Mouse (Mus musculus): ENCODE data around the gene Rad51b.

Rad51b gene

GRCm38 (mm10) chr12:79330571-79330970 is 33.5 kb downstream of the Rad51b start:
- no peak for DNase-seq (ENCODE audit: low read depth, low spot score)

DNA sequence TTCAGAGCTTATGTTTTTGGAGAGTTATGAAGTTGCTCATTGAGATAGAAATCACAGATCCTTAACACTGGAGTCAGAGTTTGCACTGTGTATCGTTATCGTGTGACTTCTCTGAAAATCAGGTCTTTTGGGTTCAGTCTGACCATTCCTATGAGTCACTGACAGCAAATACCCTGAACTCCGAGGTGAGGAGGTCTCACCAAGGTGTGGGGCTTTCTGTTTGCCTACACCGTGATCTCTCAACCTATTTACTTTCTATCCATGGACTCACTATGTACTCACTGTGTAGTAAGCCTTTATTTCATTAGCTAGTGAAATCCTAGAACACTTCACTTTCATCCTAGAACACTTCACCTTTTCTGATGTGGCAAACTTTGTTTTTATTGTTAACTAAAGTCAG is 34.6 kb downstream of the Rad51b start:
- no peak for DNase-seq (ENCODE audit: low read depth, low spot score)

GRCm38 (mm10) chr12:79338791-79339190 is 41.7 kb downstream of the Rad51b start:
- DNase-seq (ENCODE audit: low read depth, low spot score) = no peak

- DNase-seq (ENCODE audit: low read depth, low spot score) = no peak
These were observed 43.4 kb downstream of the Rad51b start for GRCm38 (mm10) chr12:79340513-79340912.

DNA sequence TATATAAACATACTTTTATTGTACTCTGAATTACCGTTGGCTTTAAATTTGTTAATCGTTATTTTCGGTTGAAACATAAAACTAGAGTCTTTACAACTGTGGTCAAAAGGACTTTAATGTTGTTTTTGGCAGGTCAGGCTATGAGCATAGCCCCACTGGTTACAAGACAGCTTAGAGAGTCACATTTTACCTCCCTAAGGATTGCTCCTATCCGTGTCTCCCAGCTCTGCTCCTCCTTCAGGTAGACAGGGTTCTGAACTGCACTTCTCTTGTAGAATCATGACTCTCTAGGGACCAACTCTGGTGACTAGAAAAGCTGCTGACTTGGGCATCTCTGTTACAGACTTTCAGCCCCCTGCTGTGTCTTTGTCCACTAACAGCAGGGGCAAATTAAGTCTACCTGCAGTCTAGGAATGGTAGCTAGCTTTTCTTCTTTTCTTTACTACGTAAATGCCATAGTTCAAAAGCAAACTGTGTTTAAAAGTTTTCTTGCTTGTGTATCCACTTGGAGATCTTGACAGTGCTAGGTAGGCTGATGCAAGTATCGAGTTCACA is 44.3 kb downstream of the Rad51b start:
- DNase-seq (ENCODE audit: low read depth, low spot score) = no peak

- DNase-seq (ENCODE audit: low read depth, low spot score) = no peak
These were observed 49.2 kb downstream of the Rad51b start for GRCm38 (mm10) chr12:79346198-79346733.

DNA sequence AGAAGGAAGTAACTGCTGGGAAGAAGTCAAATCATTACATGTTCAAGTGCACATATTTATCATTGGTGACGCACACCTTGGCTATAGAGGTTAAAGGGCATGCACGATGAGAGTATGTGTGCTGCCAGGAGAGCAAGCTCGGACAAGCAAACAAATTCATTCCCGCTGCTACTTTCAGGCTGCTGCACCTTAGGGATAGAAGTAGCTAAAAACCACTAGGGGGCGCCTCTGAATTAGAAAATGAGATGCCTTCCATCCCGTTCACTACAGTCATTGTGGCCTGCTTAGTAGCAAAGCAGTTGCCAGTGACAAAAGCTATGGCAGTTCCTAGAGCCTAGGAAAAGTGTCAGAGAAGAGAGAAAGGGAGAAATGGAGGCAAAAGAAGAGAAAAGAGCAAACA is 50.6 kb downstream of the Rad51b start:
- peak; percentile 54 for DNase-seq (ENCODE audit: low read depth, low spot score)

GRCm38 (mm10) chr12:79351461-79351860 is 54.4 kb downstream of the Rad51b start:
- no peak for DNase-seq (ENCODE audit: low read depth, low spot score)

DNA sequence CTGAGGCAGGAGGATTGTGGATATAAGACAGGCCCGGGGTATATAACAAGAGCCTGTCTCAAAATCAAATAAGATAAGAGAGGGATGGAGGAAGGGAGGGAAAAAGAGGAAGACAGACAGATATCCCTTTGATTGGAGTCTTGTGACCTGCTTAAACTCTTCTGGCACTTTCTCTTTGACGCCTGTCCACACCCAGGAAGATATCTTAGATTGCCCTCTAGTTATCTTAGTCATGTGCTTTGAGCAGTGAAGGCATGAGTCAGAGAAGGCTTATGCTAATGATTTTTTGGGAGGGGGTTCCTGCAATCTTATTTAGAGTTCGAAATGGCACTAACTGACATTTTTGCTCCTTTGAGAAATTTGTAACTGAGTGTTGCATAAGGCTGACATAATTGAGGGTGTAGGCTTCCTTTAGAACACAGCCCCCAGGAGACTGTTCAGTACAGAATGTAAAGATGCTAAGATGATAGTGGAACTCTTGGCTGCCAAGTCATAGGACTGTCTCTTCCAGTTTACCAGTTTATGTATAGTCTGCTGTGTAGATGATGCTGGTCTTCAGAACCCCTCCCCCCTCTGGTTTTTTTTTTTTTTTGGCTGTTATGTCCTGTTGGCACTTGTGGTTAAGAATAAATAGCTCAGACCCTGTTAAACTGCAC is 55.1 kb downstream of the Rad51b start:
- no peak for DNase-seq (ENCODE audit: low read depth, low spot score)

DNA sequence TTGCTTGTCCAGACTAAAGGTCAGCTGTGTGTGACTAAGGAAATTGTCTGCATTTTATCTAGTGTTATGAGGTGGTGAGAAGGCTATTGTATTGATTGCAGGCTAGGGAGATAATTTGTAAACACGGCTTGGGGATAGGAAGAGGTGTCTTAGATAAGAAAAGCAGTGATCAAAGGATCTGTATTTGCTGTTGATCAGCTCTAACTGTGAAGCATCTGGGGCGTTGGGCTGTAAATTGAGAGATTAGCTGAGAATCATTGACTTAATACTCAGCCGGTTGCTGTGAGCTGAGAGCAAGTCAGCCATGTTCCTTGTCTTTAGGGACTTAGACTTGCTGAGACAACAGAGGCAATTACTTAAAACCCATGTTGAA is 55.6 kb downstream of the Rad51b start:
- DNase-seq (ENCODE audit: low read depth, low spot score) = no peak

DNA sequence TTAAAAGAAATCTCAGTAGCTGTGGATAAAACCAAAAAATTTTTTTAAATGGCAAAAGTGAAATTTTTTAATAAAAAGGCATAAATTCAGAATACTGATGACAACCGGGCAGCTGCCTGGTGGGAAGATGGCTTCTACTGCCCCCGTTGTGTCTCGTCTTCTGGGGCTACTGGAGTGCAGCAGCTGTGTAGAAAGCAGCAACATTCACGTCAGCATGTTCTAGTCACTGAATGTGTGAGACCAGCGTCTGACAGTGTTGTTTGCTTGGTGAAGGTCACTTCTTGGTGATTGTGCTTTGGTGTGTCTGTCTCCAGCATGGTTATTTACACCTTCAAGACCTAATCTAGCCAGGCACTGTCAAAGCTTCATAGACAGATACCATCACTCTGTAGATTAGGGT is 56.3 kb downstream of the Rad51b start:
- no peak for DNase-seq (ENCODE audit: low read depth, low spot score)

- DNase-seq (ENCODE audit: low read depth, low spot score) = no peak
These were observed 57.5 kb downstream of the Rad51b start for GRCm38 (mm10) chr12:79354621-79355020.

GRCm38 (mm10) chr12:79356138-79356537 is 59.1 kb downstream of the Rad51b start:
- DNase-seq (ENCODE audit: low read depth, low spot score) = no peak

DNA sequence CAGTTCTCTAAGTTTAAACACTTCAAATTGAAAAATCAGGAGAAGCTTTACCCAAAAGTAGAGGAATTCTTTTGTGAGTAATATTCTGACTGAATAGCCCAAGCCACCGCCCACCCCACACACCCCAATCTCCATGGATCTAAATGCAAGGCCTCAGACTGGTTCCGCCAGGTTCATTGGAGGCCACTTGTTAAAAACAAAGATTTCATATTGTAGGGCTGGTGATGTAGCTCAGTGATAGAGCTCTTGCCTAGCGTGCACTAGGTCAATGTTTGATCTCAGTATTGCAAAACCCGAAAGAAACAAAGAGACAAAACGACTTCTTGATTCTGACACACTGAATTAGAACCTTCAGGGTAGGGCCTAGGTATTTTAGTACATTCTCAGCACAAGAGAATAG is 60.5 kb downstream of the Rad51b start:
- DNase-seq (ENCODE audit: low read depth, low spot score) = no peak

- DNase-seq (ENCODE audit: low read depth, low spot score) = peak; percentile 51
These were observed 61.6 kb downstream of the Rad51b start for GRCm38 (mm10) chr12:79358613-79359218.

DNA sequence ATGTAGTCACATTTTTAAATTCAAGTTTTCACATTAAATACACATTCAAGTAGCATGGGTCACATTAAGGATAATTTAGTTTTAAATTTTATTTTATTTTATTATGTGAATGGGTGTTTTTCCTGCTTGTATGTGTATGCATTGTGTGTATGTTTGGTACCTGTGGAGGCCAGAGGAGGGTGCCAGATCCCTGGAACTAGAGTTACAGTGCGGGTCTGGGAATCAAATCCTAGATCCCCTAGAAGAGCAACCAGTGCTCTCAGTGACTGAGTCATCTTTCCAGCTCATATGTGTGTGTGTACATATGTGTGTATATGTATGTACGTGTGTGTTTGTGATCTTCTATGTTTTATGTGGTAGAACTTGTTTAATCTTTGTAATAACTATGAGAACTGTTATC is 62.3 kb downstream of the Rad51b start:
- no peak for DNase-seq (ENCODE audit: low read depth, low spot score)

DNA sequence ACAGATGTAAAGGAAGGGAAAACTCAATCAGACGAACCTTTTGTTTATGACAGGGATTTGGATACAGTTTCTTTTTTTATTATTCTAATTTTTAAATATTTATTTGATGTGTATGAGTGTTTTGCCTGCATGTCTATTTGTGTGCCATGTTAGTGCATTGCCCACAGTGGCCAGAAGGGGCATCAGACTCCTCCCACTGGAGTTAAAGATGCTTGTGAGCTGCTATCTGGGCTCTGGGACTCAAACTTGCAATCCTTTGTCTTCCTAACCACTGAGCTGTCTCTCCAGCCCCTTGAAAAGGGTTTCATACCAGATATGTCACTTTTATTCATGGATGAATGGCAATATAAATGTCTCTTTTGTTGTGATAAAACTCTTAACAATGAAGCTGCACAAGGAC is 65.1 kb downstream of the Rad51b start:
- no peak for DNase-seq (ENCODE audit: low read depth, low spot score)

- no peak for DNase-seq (ENCODE audit: low read depth, low spot score)
These were observed 67.2 kb downstream of the Rad51b start for GRCm38 (mm10) chr12:79364284-79364683.

DNA sequence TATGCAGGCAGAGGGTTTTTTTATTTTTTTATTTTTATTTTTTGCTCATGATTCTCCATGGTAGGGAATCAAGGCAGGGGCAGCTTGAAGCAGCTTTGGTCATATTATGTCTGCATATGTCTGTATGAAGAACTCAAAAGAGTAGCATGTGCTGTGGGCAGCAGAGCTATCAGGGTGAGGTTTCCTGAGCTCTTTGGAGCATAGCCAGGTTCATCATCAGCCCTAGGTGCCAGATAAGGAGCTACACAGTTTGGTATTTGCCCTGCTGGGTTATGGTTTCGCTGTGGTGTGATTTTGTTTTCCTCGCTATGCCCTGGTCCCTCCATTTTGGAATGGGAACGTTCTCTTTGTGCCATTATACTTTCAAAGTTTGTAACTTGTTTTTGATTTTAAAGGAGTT is 71.7 kb downstream of the Rad51b start:
- no peak for DNase-seq (ENCODE audit: low read depth, low spot score)

GRCm38 (mm10) chr12:79369512-79370165 is 72.6 kb downstream of the Rad51b start:
- no peak for DNase-seq (ENCODE audit: low read depth, low spot score)

GRCm38 (mm10) chr12:79372697-79373096 is 75.6 kb downstream of the Rad51b start:
- DNase-seq (ENCODE audit: low read depth, low spot score) = no peak

- DNase-seq (ENCODE audit: low read depth, low spot score) = no peak
These were observed 80.3 kb downstream of the Rad51b start for GRCm38 (mm10) chr12:79377378-79377777.

DNA sequence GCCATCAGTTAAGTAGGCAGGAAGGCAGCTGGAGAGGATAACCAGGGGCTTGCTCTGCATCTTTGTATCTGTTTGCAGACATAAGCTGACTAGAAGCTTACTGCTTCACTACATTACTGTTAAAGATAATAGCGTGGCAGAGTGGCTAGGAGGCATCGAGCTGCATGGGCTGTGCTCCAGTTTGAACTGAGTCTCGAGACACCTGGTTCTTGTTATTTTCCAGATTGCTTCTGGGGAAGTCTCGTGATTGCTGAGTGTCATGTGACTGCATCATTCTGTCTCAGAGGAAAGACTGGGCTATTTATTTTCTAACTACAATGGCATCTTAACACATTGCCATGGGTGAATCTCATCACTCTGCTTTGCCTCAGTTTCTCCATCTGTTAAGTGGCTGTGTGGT is 80.8 kb downstream of the Rad51b start:
- no peak for DNase-seq (ENCODE audit: low read depth, low spot score)

Measured in retina, adult 2 months (tissue).